12 mouse cellular contexts compared by ENCODE assay signal in the genomic region with DNA sequence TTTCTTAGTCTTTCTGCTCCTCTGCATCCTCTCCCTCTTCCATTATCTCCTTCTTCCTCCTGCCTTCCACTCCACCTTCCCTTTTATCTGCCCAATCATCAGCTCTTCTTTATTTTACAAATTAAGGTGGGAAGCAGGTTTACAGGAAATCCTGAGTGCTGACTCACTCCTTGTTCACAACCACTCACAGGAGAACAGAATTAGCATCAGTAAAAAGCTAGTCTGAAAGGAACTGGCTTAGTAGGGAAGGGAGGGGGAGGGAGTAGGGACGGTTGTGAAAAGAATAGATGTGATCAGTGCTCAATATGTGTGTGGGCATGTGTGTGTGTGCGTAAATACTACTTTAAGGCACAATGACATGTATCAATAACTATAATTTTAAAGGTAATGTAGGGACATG.
"Had no signal": no experiment of that assay in that cellular context is flagged by ENCODE, and none has a peak within 500 bp of the region (broad histone marks: within the 10 kb centered on the region; RNA-seq: fewer than 3 reads in every experiment).

No protein-coding gene starts in this region.

- H3K36me3 ChIP-seq: limb, embryonic 13.5 days; midbrain, embryonic 15.5 days; neural tube, embryonic 12.5 days had no signal

- H3K27ac ChIP-seq: limb, embryonic 13.5 days; liver, embryonic 14.5 days; midbrain, embryonic 15.5 days; neural tube, embryonic 12.5 days had no signal

- H3K4me2 ChIP-seq: limb, embryonic 13.5 days; midbrain, embryonic 11.5 days; midbrain, embryonic 15.5 days; neural tube, embryonic 12.5 days had no signal

- H3K4me1 ChIP-seq: megakaryocyte, embryonic 14.5 days had no signal

- H3K4me3 ChIP-seq: limb, embryonic 13.5 days; megakaryocyte, embryonic 14.5 days; midbrain, embryonic 15.5 days; neural tube, embryonic 12.5 days had no signal

- H3K9me3 ChIP-seq: limb, embryonic 13.5 days; megakaryocyte, embryonic 14.5 days; midbrain, embryonic 15.5 days; neural tube, embryonic 12.5 days had no signal

- DNase-seq: kidney, postnatal 10 days; kidney, postnatal 4 days; left cerebral cortex, postnatal 4 days; lung, adult 18-20 months; right cerebral cortex, postnatal 14 days; thymus, postnatal 4 days had no signal

- ATAC-seq: midbrain, embryonic 15.5 days had no signal

- H3K9ac ChIP-seq: limb, embryonic 13.5 days; liver, embryonic 14.5 days; midbrain, embryonic 15.5 days; neural tube, embryonic 12.5 days had no signal

- H3K27me3 ChIP-seq: limb, embryonic 13.5 days; megakaryocyte, embryonic 14.5 days; midbrain, embryonic 15.5 days; neural tube, embryonic 12.5 days had no signal
